Mouse (Mus musculus): Measurements from ENCODE around the gene Rara. TPM values are rescaled to one million over a fixed set of nuclear protein-coding genes. Genes with fewer than 3 reads are reported as not detected.
"Not testable (repeated sequence)": the region's sequence is repeated elsewhere in the genome, so short reads cannot be mapped to it uniquely, and the experiment has no call there.

Gene Rara
- polyA plus RNA-seq, 1 experiment from 2014 or later: 17.3 TPM

- Histone ChIP-seq H3K4me2 (no peak overlapping the region), H3K9me3 (replicated peaks) (no peaks in the 10 kb centered on the region), H3K36me3 (peaks cover 26% of the 10 kb centered on the region), H3K9ac (replicated peaks) (no peak overlapping the region), H3K27ac (replicated peaks) (no peak overlapping the region), H3K27me3 (replicated peaks) (no peaks in the 10 kb centered on the region), H3K4me1 (peaks cover 39% of the 10 kb centered on the region), H3K4me3 (replicated peaks) (no peak overlapping the region)
- ATAC-seq (ENCODE audit: low FRiP score): no peak
- WGBS: 77% methylated on average over 14 of the region's 14 CpGs
Measured at GRCm38 (mm10) chr11:98973584-98973983, 46.0 kb downstream of the Rara start.

GRCm38 (mm10) chr11:98974213-98974612 lies 46.6 kb downstream of the Rara start:
- ATAC-seq (ENCODE audit: low FRiP score): no peak
- no peak overlapping the region for H3K4me3 ChIP-seq (replicated peaks)
- no peaks in the 10 kb centered on the region for H3K9me3 ChIP-seq (replicated peaks)
- H3K9ac ChIP-seq (replicated peaks): no peak overlapping the region
- H3K4me2 ChIP-seq: no peak overlapping the region
- no peak overlapping the region for H3K27ac ChIP-seq (replicated peaks)
- peaks cover 37% of the 10 kb centered on the region for H3K4me1 ChIP-seq
- H3K27me3 ChIP-seq (replicated peaks): no peaks in the 10 kb centered on the region
- WGBS: 77% methylated on average over 6 of the region's 6 CpGs
- peaks cover 26% of the 10 kb centered on the region for H3K36me3 ChIP-seq

GRCm38 (mm10) chr11:98974871-98975719 lies 47.5 kb downstream of the Rara start:
- H3K36me3 ChIP-seq: peaks cover 26% of the 10 kb centered on the region
- no peak for ATAC-seq (ENCODE audit: low FRiP score)

GRCm38 (mm10) chr11:98978526-98979148 lies 51.0 kb downstream of the Rara start:
- peaks cover 7% of the 10 kb centered on the region; the same call in 1 of the 2 replicates for H3K36me3 ChIP-seq
- H3K27me3 ChIP-seq (replicated peaks): no peaks in the 10 kb centered on the region
- no peak overlapping the region for H3K9ac ChIP-seq (replicated peaks)
- no peak overlapping the region for H3K27ac ChIP-seq (replicated peaks)
- no peaks in the 10 kb centered on the region for H3K9me3 ChIP-seq (replicated peaks)
- H3K4me2 ChIP-seq: no peak overlapping the region
- 34% methylated on average over 15 of the region's 15 CpGs for WGBS
- no peak for ATAC-seq (ENCODE audit: low FRiP score)
- H3K4me3 ChIP-seq (replicated peaks): no peak overlapping the region
- H3K4me1 ChIP-seq: peaks cover 27% of the 10 kb centered on the region

More at GRCm38 (mm10) chr11:98974871-98975719, 47.5 kb downstream of the Rara start:
- H3K4me3 ChIP-seq (replicated peaks): no peak overlapping the region
- peaks cover 28% of the 10 kb centered on the region for H3K4me1 ChIP-seq
- no peak overlapping the region for H3K4me2 ChIP-seq
- 50% methylated on average over 5 of the region's 5 CpGs for WGBS
- H3K9ac ChIP-seq (replicated peaks): no peak overlapping the region
- no peaks in the 10 kb centered on the region for H3K9me3 ChIP-seq (replicated peaks)
- no peak overlapping the region for H3K27ac ChIP-seq (replicated peaks)
- no peaks in the 10 kb centered on the region for H3K27me3 ChIP-seq (replicated peaks)

GRCm38 (mm10) chr11:98979356-98979755 lies 51.7 kb downstream of the Rara start:
- H3K27ac ChIP-seq (replicated peaks): no peak overlapping the region
- H3K4me3 ChIP-seq (replicated peaks): no peak overlapping the region
- no peaks in the 10 kb centered on the region for H3K27me3 ChIP-seq (replicated peaks)
- H3K4me1 ChIP-seq: peaks cover 28% of the 10 kb centered on the region
- no peaks in the 10 kb centered on the region for H3K9me3 ChIP-seq (replicated peaks)
- no peak overlapping the region for H3K4me2 ChIP-seq
- H3K36me3 ChIP-seq: 0 out of 2 replicates have a peak, but pooled peaks cover under 1% of the 10 kb centered on the region
- WGBS: 94% methylated on average over 4 of the region's 5 CpGs
- no peak for ATAC-seq (ENCODE audit: low FRiP score)
- H3K9ac ChIP-seq (replicated peaks): no peak overlapping the region

- WGBS: 28% methylated on average over 20 of the region's 20 CpGs
- peak overlapping the region; percentile 96 for H3K27ac ChIP-seq (replicated peaks)
- ATAC-seq (ENCODE audit: low FRiP score): peak; percentile 28; the same call in 1 of the 2 replicates
Measured at GRCm38 (mm10) chr11:98981289-98981996, 53.8 kb downstream of the Rara start.

GRCm38 (mm10) chr11:98981997-98982772 lies 54.6 kb downstream of the Rara start:
- peak overlapping the region; percentile 80 for H3K4me2 ChIP-seq
- no peaks in the 10 kb centered on the region for H3K9me3 ChIP-seq (replicated peaks)
- H3K27ac ChIP-seq (replicated peaks): peak overlapping the region; percentile 96
- H3K36me3 ChIP-seq: no peaks in the 10 kb centered on the region
- H3K4me1 ChIP-seq: peaks cover 28% of the 10 kb centered on the region
- H3K9ac ChIP-seq (replicated peaks): peak overlapping the region; percentile 75
- WGBS: under 1% methylated on average over 94 of the region's 94 CpGs
- no peaks in the 10 kb centered on the region for H3K27me3 ChIP-seq (replicated peaks)
- peak; percentile 89 for ATAC-seq (ENCODE audit: low FRiP score)
- peak overlapping the region; percentile 65 for H3K4me3 ChIP-seq (replicated peaks)

More at GRCm38 (mm10) chr11:98981289-98981996, 53.8 kb downstream of the Rara start:
- Histone ChIP-seq H3K4me3 (replicated peaks) (peak overlapping the region; percentile 65), H3K9me3 (replicated peaks) (no peaks in the 10 kb centered on the region), H3K4me1 (peaks cover 28% of the 10 kb centered on the region), H3K36me3 (no peaks in the 10 kb centered on the region), H3K27me3 (replicated peaks) (no peaks in the 10 kb centered on the region), H3K4me2 (peak overlapping the region; percentile 80), H3K9ac (replicated peaks) (peak overlapping the region; percentile 75)

- peak within 1 kb of the TSS; percentile 75 for H3K9ac ChIP-seq (replicated peaks)
- ATAC-seq (ENCODE audit: low FRiP score): peak; percentile 46; the same call in 1 of the 2 replicates
- peak within 1 kb of the TSS; percentile 80 for H3K4me2 ChIP-seq
- peak within 1 kb of the TSS; percentile 96 for H3K27ac ChIP-seq (replicated peaks)
- H3K36me3 ChIP-seq: no peaks in the 10 kb centered on the region
- H3K9me3 ChIP-seq (replicated peaks): no peaks in the 10 kb centered on the region
- H3K4me3 ChIP-seq (replicated peaks): peak within 1 kb of the TSS; percentile 65
- no peaks in the 10 kb centered on the region for H3K27me3 ChIP-seq (replicated peaks)
- WGBS: under 1% methylated on average over 25 of the region's 28 CpGs
- peaks cover 28% of the 10 kb centered on the region for H3K4me1 ChIP-seq
Measured at GRCm38 (mm10) chr11:98982773-98983133, 55.1 kb downstream of the Rara start, which contains the start of gene Gjd3. Gene Gjd3, minus strand, starts transcription at chr11:98983016.

- Histone ChIP-seq H3K9ac (replicated peaks) (0 out of 2 replicates have a peak overlapping the region, but pooled peaks have one; percentile 75), H3K4me1 (peaks cover 27% of the 10 kb centered on the region), H3K4me3 (replicated peaks) (peak overlapping the region; percentile 65), H3K27ac (replicated peaks) (no peak overlapping the region), H3K9me3 (replicated peaks) (no peaks in the 10 kb centered on the region), H3K27me3 (replicated peaks) (no peaks in the 10 kb centered on the region), H3K36me3 (no peaks in the 10 kb centered on the region), H3K4me2 (peak overlapping the region; percentile 80)
- ATAC-seq (ENCODE audit: low FRiP score): no peak
- 39% methylated on average over 8 of the region's 8 CpGs for WGBS
Measured at GRCm38 (mm10) chr11:98983551-98983950, 55.9 kb downstream of the Rara start.

- H3K4me1 ChIP-seq: peaks cover 23% of the 10 kb centered on the region
- no peaks in the 10 kb centered on the region for H3K9me3 ChIP-seq (replicated peaks)
- H3K27ac ChIP-seq (replicated peaks): no peak overlapping the region
- ATAC-seq (ENCODE audit: low FRiP score): no peak
- H3K36me3 ChIP-seq: no peaks in the 10 kb centered on the region
- no peak overlapping the region for H3K9ac ChIP-seq (replicated peaks)
- WGBS: 97% methylated on average over 7 of the region's 7 CpGs
- no peaks in the 10 kb centered on the region for H3K27me3 ChIP-seq (replicated peaks)
- no peak overlapping the region for H3K4me2 ChIP-seq
- no peak overlapping the region for H3K4me3 ChIP-seq (replicated peaks)
Measured at GRCm38 (mm10) chr11:98985542-98985941, 57.9 kb downstream of the Rara start.

- H3K4me3 ChIP-seq (replicated peaks); H3K27ac ChIP-seq (replicated peaks); H3K36me3 ChIP-seq; H3K27me3 ChIP-seq (replicated peaks); H3K9me3 ChIP-seq (replicated peaks); H3K4me1 ChIP-seq; H3K4me2 ChIP-seq; H3K9ac ChIP-seq (replicated peaks); ATAC-seq (ENCODE audit: low FRiP score): not testable (repeated sequence)
- 97% methylated on average over 6 of the region's 6 CpGs for WGBS
Measured at GRCm38 (mm10) chr11:98988260-98988659, 60.6 kb downstream of the Rara start.

All from neural tube, embryonic 15.5 days (tissue).